Mouse (Mus musculus) ovary, postnatal 14 days (tissue): ENCODE measurements at regions not wholly inside any gene's neighbourhood (a gene's known extent, or its start where the extent isn't known, plus 50 kb on each side); places are given as distances from the start of the nearest gene placed in this dataset.

Source experiments
- DNase-seq: peaks from one replicate; pipeline ENCODE4 v3.0.0; 2022; ENCODE audit warnings: low spot score

GRCm38 (mm10) chr7:72926772-72927380 lies 448.4 kb upstream of the Rgma start:
- DNase-seq, result no peak

- no peak for DNase-seq
These were observed 436.5 kb upstream of the Rgma start for GRCm38 (mm10) chr7:72938842-72939241.

DNA sequence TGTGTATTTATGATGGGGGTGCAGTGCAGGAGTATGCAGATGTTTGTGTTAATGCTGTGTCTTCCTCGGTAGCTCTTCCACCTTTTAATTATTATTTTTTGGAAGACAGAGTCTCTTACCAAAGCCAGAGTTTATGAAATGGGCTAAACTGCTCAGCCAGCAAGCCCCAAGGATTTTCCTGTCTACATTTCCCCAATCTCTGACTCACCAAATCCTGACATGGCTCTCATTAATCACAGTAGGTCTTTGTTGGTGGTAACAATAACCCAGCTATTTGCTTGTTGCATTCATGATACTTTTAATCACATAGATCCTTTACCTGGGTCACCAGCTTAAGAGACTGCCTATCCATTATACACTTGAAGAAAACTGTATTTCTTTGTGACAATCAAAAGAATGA lies 427.8 kb upstream of the Rgma start:
- DNase-seq, result no peak

GRCm38 (mm10) chr7:72948026-72948425 lies 427.3 kb upstream of the Rgma start:
- DNase-seq, result no peak

- DNase-seq, result no peak
These were observed 426.6 kb upstream of the Rgma start for GRCm38 (mm10) chr7:72948666-72949065.

DNA sequence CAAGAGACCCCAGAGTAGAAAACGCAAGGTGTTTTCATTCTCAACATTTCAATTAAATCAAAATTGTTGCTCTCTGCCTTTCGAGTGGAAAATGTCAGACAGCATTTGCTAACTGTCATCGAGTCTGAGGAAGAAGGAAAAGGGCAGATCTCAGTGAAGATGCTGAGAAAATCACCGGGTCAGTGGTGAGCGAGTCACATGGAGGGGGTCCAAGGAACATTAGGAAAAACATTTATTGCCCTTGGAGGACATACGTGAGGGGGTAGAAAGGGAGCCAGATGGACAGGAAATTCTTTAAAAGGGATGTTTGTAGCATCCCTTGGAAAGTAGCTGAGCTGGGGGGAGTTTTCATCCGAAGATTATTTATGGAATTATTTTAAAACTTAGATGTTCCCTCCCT lies 425.4 kb upstream of the Rgma start:
- no peak for DNase-seq

DNA sequence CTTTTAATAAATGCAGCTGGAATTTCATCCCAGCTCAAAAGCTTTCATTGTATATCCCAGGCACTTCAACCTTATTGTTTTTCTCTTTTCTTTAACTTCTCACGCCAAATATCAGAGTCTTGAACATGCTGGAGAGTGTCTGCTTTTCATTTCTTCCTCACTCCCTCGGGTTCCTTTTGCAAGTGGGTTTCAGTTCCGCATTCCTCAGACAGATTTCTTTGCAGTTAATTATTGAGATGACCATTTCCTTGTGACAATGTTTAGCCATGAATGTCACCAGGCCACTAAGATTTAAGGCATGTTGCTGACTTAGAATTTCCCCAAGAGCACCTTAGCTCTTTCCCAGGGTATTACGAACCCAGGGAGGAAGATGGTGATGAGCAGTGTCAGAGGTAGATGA lies 417.6 kb upstream of the Rgma start:
- DNase-seq, result no peak

DNA sequence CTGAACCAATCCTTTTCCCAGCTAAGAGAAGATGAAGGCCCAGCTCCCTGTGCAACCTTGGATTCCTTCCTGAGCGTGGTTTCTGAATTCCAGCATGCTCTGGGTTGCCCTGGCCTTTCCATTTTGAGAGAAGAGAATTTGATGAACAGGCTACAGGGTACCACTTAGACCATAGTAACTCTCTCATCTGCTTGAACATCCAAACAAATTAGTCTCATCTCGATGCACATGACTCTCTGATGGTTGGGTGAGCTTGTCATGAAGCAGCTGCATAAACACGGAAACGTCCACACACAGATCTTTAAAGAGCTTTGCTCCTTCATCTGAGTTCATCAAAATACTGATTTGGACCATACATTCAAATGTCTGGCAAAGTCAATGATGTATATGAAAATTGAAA lies 414.0 kb upstream of the Rgma start:
- no peak for DNase-seq

DNA sequence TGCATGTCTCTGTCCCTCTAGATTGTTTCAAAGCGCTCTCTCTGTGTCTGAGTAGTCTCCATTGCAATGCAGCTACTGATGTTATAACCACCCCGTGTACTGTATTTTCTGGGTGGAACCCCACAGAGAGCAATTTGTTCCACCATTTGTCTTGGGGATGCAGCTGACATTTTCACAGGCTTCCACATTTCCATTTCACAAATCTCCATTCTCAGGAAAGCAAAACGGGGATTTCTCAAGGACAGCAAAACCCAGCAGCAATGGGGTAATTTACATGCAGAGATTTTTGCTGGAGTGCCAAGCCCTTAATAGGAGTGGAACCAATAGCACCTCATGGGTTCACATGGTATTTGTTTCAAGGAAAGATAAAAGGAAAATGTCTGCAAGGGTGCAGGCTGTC lies 412.5 kb upstream of the Rgma start:
- DNase-seq, result no peak

DNA sequence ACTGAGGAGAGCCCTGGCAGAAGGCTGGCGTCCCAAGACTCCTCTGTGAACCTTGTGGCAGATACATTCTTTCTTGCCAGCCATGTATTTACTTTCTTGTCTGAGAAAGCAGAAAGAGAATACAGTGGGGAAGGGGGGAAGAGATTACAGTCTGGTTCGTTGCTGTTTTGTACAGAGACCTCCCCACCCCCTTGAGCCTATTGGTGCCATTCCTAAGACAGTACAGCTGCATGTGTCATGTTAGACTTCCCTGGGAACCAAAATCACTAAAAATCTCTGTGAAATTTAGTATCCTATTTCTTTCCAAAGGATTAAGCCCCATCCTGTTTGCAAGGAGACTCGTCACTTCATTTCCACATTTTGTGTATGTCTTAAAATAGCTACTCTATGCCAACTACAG lies 411.4 kb upstream of the Rgma start:
- no peak for DNase-seq

GRCm38 (mm10) chr7:72968193-72968592 lies 407.1 kb upstream of the Rgma start:
- no peak for DNase-seq

- no peak for DNase-seq
These were observed 403.6 kb upstream of the Rgma start for GRCm38 (mm10) chr7:72971506-72972267.

DNA sequence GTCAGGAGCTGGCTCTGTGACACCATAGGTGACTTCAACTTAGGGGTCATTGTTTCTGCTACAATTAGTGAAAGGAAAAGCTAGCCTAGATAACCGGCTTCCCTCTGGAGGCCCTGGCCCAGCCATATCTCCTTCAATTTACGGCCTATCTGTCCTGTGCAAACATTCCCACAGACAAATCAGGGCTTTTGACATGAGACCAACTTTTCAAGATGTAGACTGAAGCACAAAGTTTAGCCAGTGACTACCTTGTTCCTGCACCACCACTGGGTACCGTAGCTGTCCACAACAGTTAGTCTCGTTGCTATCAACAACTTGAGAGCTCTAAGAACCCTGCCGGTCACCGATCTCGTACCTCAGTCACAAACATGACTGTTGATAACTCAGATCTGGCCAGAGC lies 402.9 kb upstream of the Rgma start:
- DNase-seq, result no peak

DNA sequence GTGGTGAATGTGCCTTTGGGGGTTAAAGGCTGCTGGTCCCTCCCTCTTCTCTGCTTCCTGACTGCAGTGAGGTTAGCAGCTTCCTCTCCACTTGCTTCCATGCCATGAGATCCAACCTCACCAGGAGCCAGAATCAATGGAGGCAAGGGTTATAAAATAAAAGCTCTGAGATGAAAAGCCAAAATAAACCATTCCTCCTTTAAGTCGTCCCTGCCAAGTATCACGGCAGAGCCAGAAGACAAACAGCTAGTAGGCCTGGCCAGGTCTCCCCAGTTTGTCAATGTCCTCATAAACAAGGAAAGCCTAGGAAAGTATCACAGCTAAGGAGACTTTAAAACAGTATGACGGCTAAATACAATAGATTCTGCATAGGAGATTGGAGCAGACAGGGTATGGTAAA lies 401.5 kb upstream of the Rgma start:
- no peak for DNase-seq

DNA sequence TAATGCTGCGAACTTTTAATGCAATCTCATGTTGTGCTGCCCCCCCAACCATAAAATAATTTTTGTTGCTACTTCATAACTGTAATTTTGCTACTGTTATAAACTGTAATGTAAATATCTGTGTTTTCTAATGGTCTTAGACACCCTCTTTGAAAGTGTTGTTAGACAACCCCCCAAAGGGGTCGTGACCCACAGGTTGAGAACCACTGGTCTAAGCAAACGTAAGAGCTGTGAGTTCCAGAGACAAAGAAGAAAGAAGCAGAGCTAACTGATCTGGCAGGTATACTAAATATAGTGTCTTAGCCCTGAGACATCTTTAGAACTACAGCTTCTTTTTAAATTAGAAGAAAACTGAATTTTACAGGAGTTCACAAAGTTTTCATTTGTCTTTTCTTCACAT lies 400.9 kb upstream of the Rgma start:
- DNase-seq, result no peak

GRCm38 (mm10) chr7:72990559-72991429 lies 384.5 kb upstream of the Rgma start:
- DNase-seq, result no peak

DNA sequence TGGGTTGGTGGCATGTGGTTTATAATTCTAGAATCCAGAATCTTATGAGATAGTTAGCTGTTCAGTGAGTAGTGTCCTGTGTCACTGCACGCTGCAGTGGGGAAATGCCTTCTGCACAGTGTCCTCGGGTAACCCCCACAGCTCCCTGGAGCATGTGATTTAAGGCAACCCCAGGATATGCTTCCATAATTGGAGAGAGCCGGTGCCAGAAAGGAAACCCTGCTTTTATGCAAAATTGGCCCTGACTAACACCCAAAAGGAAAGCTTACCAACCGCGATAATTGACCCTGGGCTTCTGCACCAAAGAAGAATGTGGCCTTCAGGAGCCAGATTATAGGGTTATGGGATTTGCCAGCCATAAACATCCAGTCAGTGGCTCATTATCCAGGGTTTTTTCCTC lies 376.9 kb upstream of the Rgma start:
- DNase-seq, result no peak

GRCm38 (mm10) chr7:73019151-73019550 lies 356.2 kb upstream of the Rgma start:
- DNase-seq, result no peak

GRCm38 (mm10) chr7:73019764-73020354 lies 355.4 kb upstream of the Rgma start:
- no peak for DNase-seq

DNA sequence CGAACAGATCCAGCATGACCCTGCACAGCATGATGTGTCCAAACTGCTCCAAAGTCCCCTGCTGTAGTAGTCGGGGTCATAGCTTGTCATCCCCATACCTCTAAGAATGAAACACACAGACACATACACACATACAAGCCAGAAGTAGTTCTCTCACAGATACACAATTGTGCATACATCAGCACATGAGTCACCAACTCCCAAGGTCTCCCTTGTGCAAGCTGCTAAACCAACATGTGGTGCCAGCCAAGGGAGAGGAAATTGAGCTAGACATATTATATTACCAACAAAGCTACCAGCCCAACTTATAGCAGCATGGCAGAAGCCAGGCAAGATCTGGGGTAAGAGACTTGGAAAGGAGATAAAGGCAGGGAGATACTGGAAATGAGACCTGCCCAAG lies 353.5 kb upstream of the Rgma start:
- no peak for DNase-seq

- DNase-seq, result no peak
These were observed 349.7 kb upstream of the Rgma start for GRCm38 (mm10) chr7:73025640-73026039.

GRCm38 (mm10) chr7:73028952-73029351 lies 346.4 kb upstream of the Rgma start:
- DNase-seq, result no peak

GRCm38 (mm10) chr7:73031407-73031806 lies 343.9 kb upstream of the Rgma start:
- no peak for DNase-seq
